Mouse (Mus musculus): ENCODE measurements around the gene Gpr61. TPM values are rescaled to one million over a fixed set of nuclear protein-coding genes. Genes with fewer than 3 reads are reported as not detected.

Gene Gpr61
- total and polyA plus RNA-seq, 2 experiments from 2014 or later, result 0.11 TPM; not detected in 1

GRCm38 (mm10) chr3:108131821-108132220 is 22.9 kb downstream of the Gpr61 start:
- WGBS, result 29% methylated on average over 1 of the region's 1 CpGs
- H3K9ac ChIP-seq (replicated peaks; ENCODE audit: low read depth, low read length), result no peak overlapping the region
- no peak overlapping the region for H3K4me2 ChIP-seq (ENCODE audit: low read depth, low read length)
- ATAC-seq (ENCODE audit: insufficient read depth, low read depth), result peak; percentile 78; the same call in 1 of the 2 replicates
- no peak overlapping the region for H3K4me3 ChIP-seq (ENCODE audit: low read depth, low read length)
- DNase-seq (ENCODE audit: low spot score), result peak; percentile 41
- no peaks in the 10 kb centered on the region; the same call in 1 of the 2 replicates for H3K36me3 ChIP-seq (replicated peaks; ENCODE audit: control insufficient read depth, insufficient read depth, low read length)
- H3K4me1 ChIP-seq (ENCODE audit: control insufficient read depth, insufficient read depth), result peaks cover 18% of the 10 kb centered on the region
- no peaks in the 10 kb centered on the region for H3K9me3 ChIP-seq (replicated peaks; ENCODE audit: control insufficient read depth, low read length)
- peak overlapping the region; percentile 36 for H3K27ac ChIP-seq (ENCODE audit: low read depth)
- H3K27me3 ChIP-seq (ENCODE audit: control insufficient read depth, insufficient read depth, low read length), result no peaks in the 10 kb centered on the region
- TF ChIP-seq EP300 (IDR thresholded peaks at IDR 0.05; ENCODE audit: low read depth) (no peak), CTCF (IDR thresholded peaks at IDR 0.05; ENCODE audit: low read depth) (no peak)

GRCm38 (mm10) chr3:108131216-108131615 is 23.5 kb downstream of the Gpr61 start:
- Histone ChIP-seq H3K4me2 (ENCODE audit: low read depth, low read length) (no peak overlapping the region), H3K4me1 (ENCODE audit: control insufficient read depth, insufficient read depth) (peaks cover 18% of the 10 kb centered on the region), H3K27ac (ENCODE audit: low read depth) (no peak overlapping the region), H3K36me3 (replicated peaks; ENCODE audit: control insufficient read depth, insufficient read depth, low read length) (no peaks in the 10 kb centered on the region; the same call in 1 of the 2 replicates), H3K4me3 (ENCODE audit: low read depth, low read length) (no peak overlapping the region), H3K9me3 (replicated peaks; ENCODE audit: control insufficient read depth, low read length) (no peaks in the 10 kb centered on the region), H3K9ac (replicated peaks; ENCODE audit: low read depth, low read length) (no peak overlapping the region), H3K27me3 (ENCODE audit: control insufficient read depth, insufficient read depth, low read length) (no peaks in the 10 kb centered on the region)
- TF ChIP-seq EP300 (IDR thresholded peaks at IDR 0.05; ENCODE audit: low read depth), result no peak
- no peak for TF ChIP-seq CTCF (IDR thresholded peaks at IDR 0.05; ENCODE audit: low read depth)
- ATAC-seq (ENCODE audit: insufficient read depth, low read depth) (no peak), DNase-seq (ENCODE audit: low spot score) (no peak)
- 86% methylated on average over 5 of the region's 5 CpGs for WGBS

- 51% methylated on average over 4 of the region's 4 CpGs for WGBS
- DNase-seq (ENCODE audit: low spot score) (no peak), ATAC-seq (ENCODE audit: insufficient read depth, low read depth) (no peak)
- TF ChIP-seq EP300 (IDR thresholded peaks at IDR 0.05; ENCODE audit: low read depth) (no peak), CTCF (IDR thresholded peaks at IDR 0.05; ENCODE audit: low read depth) (no peak)
- Histone ChIP-seq H3K4me1 (ENCODE audit: control insufficient read depth, insufficient read depth) (peaks cover 18% of the 10 kb centered on the region), H3K27ac (ENCODE audit: low read depth) (no peak overlapping the region), H3K9ac (replicated peaks; ENCODE audit: low read depth, low read length) (no peak overlapping the region), H3K4me2 (ENCODE audit: low read depth, low read length) (no peak overlapping the region), H3K27me3 (ENCODE audit: control insufficient read depth, insufficient read depth, low read length) (no peaks in the 10 kb centered on the region), H3K9me3 (replicated peaks; ENCODE audit: control insufficient read depth, low read length) (no peaks in the 10 kb centered on the region), H3K4me3 (ENCODE audit: low read depth, low read length) (no peak overlapping the region), H3K36me3 (replicated peaks; ENCODE audit: control insufficient read depth, insufficient read depth, low read length) (no peaks in the 10 kb centered on the region)
Observed at GRCm38 (mm10) chr3:108129804-108130203, 24.9 kb downstream of the Gpr61 start.

GRCm38 (mm10) chr3:108129367-108129766 is 25.3 kb downstream of the Gpr61 start:
- Histone ChIP-seq H3K36me3 (replicated peaks; ENCODE audit: control insufficient read depth, insufficient read depth, low read length) (no peaks in the 10 kb centered on the region), H3K4me1 (ENCODE audit: control insufficient read depth, insufficient read depth) (peaks cover 18% of the 10 kb centered on the region), H3K27me3 (ENCODE audit: control insufficient read depth, insufficient read depth, low read length) (no peaks in the 10 kb centered on the region), H3K4me2 (ENCODE audit: low read depth, low read length) (no peak overlapping the region), H3K4me3 (ENCODE audit: low read depth, low read length) (no peak overlapping the region), H3K27ac (ENCODE audit: low read depth) (no peak overlapping the region), H3K9me3 (replicated peaks; ENCODE audit: control insufficient read depth, low read length) (no peaks in the 10 kb centered on the region), H3K9ac (replicated peaks; ENCODE audit: low read depth, low read length) (no peak overlapping the region)
- 83% methylated on average over 4 of the region's 4 CpGs for WGBS
- TF ChIP-seq EP300 (IDR thresholded peaks at IDR 0.05; ENCODE audit: low read depth), result no peak
- no peak for TF ChIP-seq CTCF (IDR thresholded peaks at IDR 0.05; ENCODE audit: low read depth)
- DNase-seq (ENCODE audit: low spot score) (no peak), ATAC-seq (ENCODE audit: insufficient read depth, low read depth) (no peak)

- Histone ChIP-seq H3K27ac (ENCODE audit: low read depth) (no peak overlapping the region), H3K9me3 (replicated peaks; ENCODE audit: control insufficient read depth, low read length) (no peaks in the 10 kb centered on the region), H3K4me1 (ENCODE audit: control insufficient read depth, insufficient read depth) (peaks cover 18% of the 10 kb centered on the region), H3K36me3 (replicated peaks; ENCODE audit: control insufficient read depth, insufficient read depth, low read length) (0 out of 2 replicates have a peak, but pooled peaks cover under 1% of the 10 kb centered on the region), H3K9ac (replicated peaks; ENCODE audit: low read depth, low read length) (no peak overlapping the region), H3K4me3 (ENCODE audit: low read depth, low read length) (no peak overlapping the region), H3K4me2 (ENCODE audit: low read depth, low read length) (no peak overlapping the region), H3K27me3 (ENCODE audit: control insufficient read depth, insufficient read depth, low read length) (no peaks in the 10 kb centered on the region)
- no peak for TF ChIP-seq CTCF (IDR thresholded peaks at IDR 0.05; ENCODE audit: low read depth)
- no peak for TF ChIP-seq EP300 (IDR thresholded peaks at IDR 0.05; ENCODE audit: low read depth)
- WGBS, result 72% methylated on average over 5 of the region's 5 CpGs
- no peak for DNase-seq (ENCODE audit: low spot score)
- no peak for ATAC-seq (ENCODE audit: insufficient read depth, low read depth)
Observed at GRCm38 (mm10) chr3:108128520-108128919, 26.2 kb downstream of the Gpr61 start.

DNA sequence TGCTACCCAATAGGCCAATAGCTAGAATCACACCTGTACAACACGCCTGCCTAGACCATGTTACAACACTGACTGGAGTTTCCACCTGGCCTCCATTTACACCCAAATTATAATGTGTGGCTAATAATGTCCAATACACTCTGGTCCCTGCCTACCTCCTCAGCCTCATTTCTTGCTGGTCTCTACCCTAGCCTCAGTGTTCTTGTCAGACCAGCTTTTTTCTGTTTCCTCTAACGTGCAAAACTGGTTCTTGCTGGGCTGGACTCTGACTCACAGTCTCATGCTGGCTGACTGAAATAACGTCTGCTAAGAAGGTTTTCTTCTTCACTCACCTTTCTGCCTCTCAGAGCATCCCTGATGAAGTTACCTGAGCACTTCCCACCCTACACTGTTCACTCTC is 28.4 kb downstream of the Gpr61 start:
- no peak for DNase-seq (ENCODE audit: low spot score)
- H3K4me3 ChIP-seq (ENCODE audit: low read depth, low read length), result no peak overlapping the region
- H3K4me1 ChIP-seq (ENCODE audit: control insufficient read depth, insufficient read depth), result peaks cover 12% of the 10 kb centered on the region
- no peaks in the 10 kb centered on the region for H3K9me3 ChIP-seq (replicated peaks; ENCODE audit: control insufficient read depth, low read length)
- peaks cover 16% of the 10 kb centered on the region; the same call in 1 of the 2 replicates for H3K36me3 ChIP-seq (replicated peaks; ENCODE audit: control insufficient read depth, insufficient read depth, low read length)
- TF ChIP-seq EP300 (IDR thresholded peaks at IDR 0.05; ENCODE audit: low read depth), result no peak
- TF ChIP-seq CTCF (IDR thresholded peaks at IDR 0.05; ENCODE audit: low read depth), result no peak
- H3K4me2 ChIP-seq (ENCODE audit: low read depth, low read length), result no peak overlapping the region
- H3K9ac ChIP-seq (replicated peaks; ENCODE audit: low read depth, low read length), result no peak overlapping the region
- no peak overlapping the region for H3K27ac ChIP-seq (ENCODE audit: low read depth)
- ATAC-seq (ENCODE audit: insufficient read depth, low read depth), result no peak
- WGBS, result 91% methylated on average over 3 of the region's 3 CpGs
- H3K27me3 ChIP-seq (ENCODE audit: control insufficient read depth, insufficient read depth, low read length), result no peaks in the 10 kb centered on the region
